ENCODE assay signal across 10 mouse cellular contexts in the genomic region with DNA sequence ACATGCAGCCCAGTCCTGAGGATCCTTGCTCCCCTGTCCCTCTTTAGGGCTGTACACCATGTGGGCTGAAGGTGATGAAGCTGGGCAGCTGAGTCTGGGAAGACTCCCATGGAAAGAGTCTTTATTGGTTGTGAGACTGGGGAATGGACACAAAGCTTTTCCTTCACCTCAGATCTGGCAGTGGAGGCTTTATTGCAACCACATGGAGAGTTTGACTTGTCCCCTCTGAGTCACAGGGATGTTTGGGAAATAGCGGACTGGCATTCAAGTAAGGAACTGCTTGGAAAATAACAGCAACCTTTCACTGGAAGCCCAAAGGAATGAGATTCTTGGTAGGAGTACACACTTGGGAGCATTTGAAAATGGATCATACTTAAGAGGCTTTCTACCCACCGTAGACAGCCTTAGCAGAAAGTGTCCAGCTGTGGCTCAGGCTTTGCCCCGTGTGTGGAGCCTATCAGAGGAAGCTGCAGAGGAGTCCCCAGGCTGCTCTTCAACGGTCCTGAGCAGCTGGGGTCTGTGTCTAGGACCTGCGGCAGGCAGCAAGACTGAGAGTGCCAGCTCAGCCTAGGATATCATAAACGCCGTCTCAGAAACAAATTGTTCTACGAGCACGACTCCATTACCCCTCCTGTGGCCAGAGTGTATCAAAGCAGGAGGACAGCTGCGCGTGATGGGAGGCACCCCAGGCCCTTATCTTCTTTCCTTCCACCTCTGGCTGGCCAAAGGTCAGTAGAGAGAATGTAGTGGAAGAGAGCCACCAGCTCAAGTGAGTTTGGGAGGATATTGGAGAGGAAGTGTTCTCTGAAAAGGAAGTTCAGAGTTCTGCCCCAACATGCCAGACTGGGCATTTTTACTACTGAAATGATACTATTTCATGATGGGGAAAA. TPM values are rescaled to one million over a fixed set of nuclear protein-coding genes. Genes with fewer than 3 reads are reported as not detected.
DNase-seq lines count a peak whose midpoint lies in the region; ATAC-seq and TF ChIP-seq lines count a peak whose summit lies in the region.
"Had no signal": no experiment of that assay in that cellular context is flagged by ENCODE, and none has a peak within 500 bp of the region (broad histone marks: within the 10 kb centered on the region; RNA-seq: fewer than 3 reads in every experiment).

No protein-coding gene starts in this region.

- no peak overlapping the region for H3K27ac ChIP-seq in kidney, embryonic 15.5 days
- H3K27ac ChIP-seq in macrophage: peak overlapping the region; percentile 44
- H3K27ac ChIP-seq in left cerebral cortex, adult 2 months: no peak overlapping the region
- H3K27ac ChIP-seq: midbrain, embryonic 12.5 days had no signal

- no peaks in the 10 kb centered on the region for H3K9me3 ChIP-seq in kidney, embryonic 15.5 days (replicated peaks)
- H3K9me3 ChIP-seq: midbrain, embryonic 12.5 days had no signal

- H3K79me2 ChIP-seq in macrophage (ENCODE audit: inconsistent target): no peaks in the 10 kb centered on the region

- no peak overlapping the region for H3K9ac ChIP-seq in kidney, embryonic 15.5 days
- H3K9ac ChIP-seq: midbrain, embryonic 12.5 days had no signal

- H3K4me3 ChIP-seq in kidney, embryonic 15.5 days (replicated peaks): no peak overlapping the region
- no peak overlapping the region for H3K4me3 ChIP-seq in macrophage (ENCODE audit: inconsistent target)
- no peak overlapping the region for H3K4me3 ChIP-seq in left cerebral cortex, adult 2 months
- H3K4me3 ChIP-seq: midbrain, embryonic 12.5 days had no signal

- intact Hi-C loops in heart, postnatal 25 days (cut with DNase I): no loop called here
- intact Hi-C loops in left cerebral cortex, adult 2 months (cut with DNase I): no loop called here

- no peaks in the 10 kb centered on the region for H3K36me3 ChIP-seq in kidney, embryonic 15.5 days
- H3K36me3 ChIP-seq in macrophage (ENCODE audit: inconsistent target): no peaks in the 10 kb centered on the region
- H3K36me3 ChIP-seq: midbrain, embryonic 12.5 days had no signal

- H3K27me3 ChIP-seq in kidney, embryonic 15.5 days: no peaks in the 10 kb centered on the region
- H3K27me3 ChIP-seq: midbrain, embryonic 12.5 days had no signal

- H3K4me1 ChIP-seq in kidney, embryonic 15.5 days: peaks cover 8% of the 10 kb centered on the region; the same call in 1 of the 2 replicates
- H3K4me1 ChIP-seq: midbrain, embryonic 12.5 days had no signal

- no peak for TF ChIP-seq CTCF in left cerebral cortex, adult 2 months (IDR thresholded peaks at IDR 0.05)

- 25% methylated on average over 11 of the region's 11 CpGs for WGBS in kidney, embryonic 15.5 days
- 20% methylated on average over 11 of the region's 11 CpGs for WGBS in macrophage (ENCODE audit: missing documents)

- no peak for ATAC-seq in kidney, embryonic 15.5 days (replicated peaks; ENCODE audit: low FRiP score)

- DNase-seq in kidney, adult 9 months: peak; percentile 20
- peak; percentile 78 for DNase-seq in adipocyte (ENCODE audit: low spot score)
- peak; percentile 21 for DNase-seq in heart, postnatal 25 days (ENCODE audit: low spot score)
- no peak for DNase-seq in left cerebral cortex, adult 2 months (ENCODE audit: extremely low spot score in 1 of 2, low spot score in 2 of 2)
- DNase-seq in layer of hippocampus, postnatal 25 days (ENCODE audit: extremely low spot score in 1 of 2, low spot score in 1 of 2): no peak
- no peak for DNase-seq in right cerebral cortex, postnatal 25 days

- no peak overlapping the region for H3K4me2 ChIP-seq in kidney, embryonic 15.5 days
- H3K4me2 ChIP-seq: midbrain, embryonic 12.5 days had no signal

RNA-seq across cellular contexts. Expression of a gene that starts 23.9 kb away (rescaled TPM):
- 4.7 and 4.9 TPM in 2 replicates for polyA plus RNA-seq in kidney, embryonic 15.5 days (2015; fragmentation: Nextera tagmentation; extraction: Ambion mirVana)
- 10 to 100 TPM; 10.8 to 13.5 TPM for total RNA-seq in heart, postnatal 25 days (2021)
- 100 to 1,000 TPM in 5 of 26 experiments, 10 to 100 TPM in 21; 17.5 to 210 (median 27.8) TPM for total RNA-seq in macrophage (2018; cell fraction: chromatin; rRNA removed)
- total RNA-seq in macrophage (2018; cell fraction: cytosol; rRNA removed): 100 to 1,000 TPM in 1 of 26 experiments, 10 to 100 TPM in 25; 25.9 to 125 (median 36.1) TPM
- 100 to 1,000 TPM in 7 of 26 experiments, 10 to 100 TPM in 19; 26.5 to 250 (median 38.5) TPM for total RNA-seq in macrophage (2018; cell fraction: nucleus; rRNA removed)
- 22.5 to 30.1 TPM (median 22.8 TPM) in 3 replicates for polyA plus RNA-seq in macrophage (2018)
- total RNA-seq in left cerebral cortex, adult 2 months (2021): 10 to 100 TPM; 29.6 to 35.0 TPM
- total RNA-seq in layer of hippocampus, postnatal 25 days (2021): 10 to 100 TPM; 28.7 to 29.2 TPM

RNA-seq across cellular contexts. Expression of a gene that starts 29.0 kb away (rescaled TPM):
- polyA plus RNA-seq in kidney, embryonic 15.5 days (2015; fragmentation: Nextera tagmentation; extraction: Ambion mirVana): not detected in 2 replicates
- total RNA-seq in heart, postnatal 25 days (2021): not detected
- total RNA-seq in macrophage (2018; cell fraction: chromatin; rRNA removed): not detected
- total RNA-seq in macrophage (2018; cell fraction: cytosol; rRNA removed): not detected
- not detected for total RNA-seq in macrophage (2018; cell fraction: nucleus; rRNA removed)
- polyA plus RNA-seq in macrophage (2018): not detected in 3 replicates
- not detected for total RNA-seq in left cerebral cortex, adult 2 months (2021)
- total RNA-seq in layer of hippocampus, postnatal 25 days (2021): not detected
- total RNA-seq: gastrocnemius, postnatal 36 days had no signal
- polyA plus RNA-seq: midbrain, embryonic 12.5 days had no signal

Comparison
In these comparisons a context has a peak if more than half of its experiments do, and no peak if none do; other contexts are left out.
1. DNase-seq: peak in kidney, adult 9 months (single experiment), adipocyte (single experiment) and heart, postnatal 25 days (single experiment); none in left cerebral cortex, adult 2 months (0 of 2), layer of hippocampus, postnatal 25 days (0 of 2) and right cerebral cortex, postnatal 25 days (single experiment).